Mouse (Mus musculus) stomach, postnatal 0 days (tissue): ENCODE data around the gene Elmod3. TPM values are rescaled to one million over a fixed set of nuclear protein-coding genes. Genes with fewer than 3 reads are reported as not detected.
A peak's percentile ranks its signal among the peaks of the same experiment; 100 is the strongest.

ENCODE experiments used
- ATAC-seq: fragments of 200-750 bp; cut with Nextera tagmentation; 2 replicates; pipeline ENCODE4 v1.8.0; 2017; ENCODE audit not compliant: low FRiP score, low TSS enrichment
- DNase-seq: peaks from one replicate; pipeline ENCODE4 v3.0.0-alpha.2; 2016; ENCODE audit warnings: low spot score
- H3K27ac ChIP-seq: fragments of 300-500 bp; sonication (generic); replicated peaks from 2 replicates; pipeline ENCODE4 v1.5.1; 2014; ENCODE audit warnings: mild to moderate bottlenecking, control low read depth
- H3K27me3 ChIP-seq: fragments of 300-500 bp; sonication (generic); 2 replicates; pipeline ENCODE4 v1.6.1; 2014; ENCODE audit warnings: low read length; ENCODE audit not compliant: control insufficient read depth, insufficient read depth
- H3K36me3 ChIP-seq: fragments of 300-500 bp; sonication (generic); 2 replicates; pipeline ENCODE4 v1.6.1; 2014; ENCODE audit warnings: low read length, mixed read lengths; ENCODE audit not compliant: control insufficient read depth, insufficient read depth
- H3K4me1 ChIP-seq: fragments of 300-500 bp; sonication (generic); replicated peaks from 2 replicates; pipeline ENCODE4 v1.6.1; 2014; ENCODE audit warnings: antibody characterized with exemption; ENCODE audit not compliant: control insufficient read depth, insufficient read depth
- H3K4me2 ChIP-seq: fragments of 300-500 bp; sonication (generic); replicated peaks from 2 replicates; pipeline ENCODE4 v1.6.1; 2014; ENCODE audit warnings: low read depth, mild to moderate bottlenecking, control low read depth, moderate library complexity
- H3K4me3 ChIP-seq: fragments of 300-500 bp; sonication (generic); 2 replicates; pipeline ENCODE4 v1.5.1; 2014; ENCODE audit warnings: low read depth, low read length, control low read depth
- H3K9ac ChIP-seq: fragments of 300-500 bp; sonication (generic); 2 replicates; pipeline ENCODE4 v1.6.1; 2014; ENCODE audit warnings: mild to moderate bottlenecking, low read length, control low read depth, mixed read lengths
- H3K9me3 ChIP-seq: fragments of 300-500 bp; sonication (generic); 2 replicates; pipeline ENCODE4 v1.6.1; 2016; ENCODE audit warnings: low read length; ENCODE audit not compliant: control insufficient read depth
- CTCF ChIP-seq: IDR thresholded peaks from 2 replicates; pipeline ENCODE4 v1.5.1; 2016; ENCODE audit warnings: antibody characterized with exemption, low read depth, mild to moderate bottlenecking, moderate library complexity
- EP300 ChIP-seq: optimal IDR thresholded peaks from 2 replicates; pipeline ENCODE3; 2016; ENCODE audit warnings: antibody characterized with exemption
- WGBS: fragments of 180-500 bp; shearing (Covaris S2); extraction: QIAGEN DNeasy Blood & Tissue Kit; methylation state at CpG from one replicate; pipeline ENCODE4 v1.1.7; 2014; 5-methylcytosine and 5-hydroxymethylcytosine counted together
- polyA plus RNA-seq: library from polyadenylated mRNA; unstranded; fragments of >200 nt; fragmentation: Nextera tagmentation; extraction: Ambion mirVana; gene quantifications from 2 replicates; pipeline ENCODE4 v1.2.1, GENCODE M21; 2015

The Elmod3 gene
- polyA plus RNA-seq, 1 experiment from 2014 or later: 13.3 TPM

DNA sequence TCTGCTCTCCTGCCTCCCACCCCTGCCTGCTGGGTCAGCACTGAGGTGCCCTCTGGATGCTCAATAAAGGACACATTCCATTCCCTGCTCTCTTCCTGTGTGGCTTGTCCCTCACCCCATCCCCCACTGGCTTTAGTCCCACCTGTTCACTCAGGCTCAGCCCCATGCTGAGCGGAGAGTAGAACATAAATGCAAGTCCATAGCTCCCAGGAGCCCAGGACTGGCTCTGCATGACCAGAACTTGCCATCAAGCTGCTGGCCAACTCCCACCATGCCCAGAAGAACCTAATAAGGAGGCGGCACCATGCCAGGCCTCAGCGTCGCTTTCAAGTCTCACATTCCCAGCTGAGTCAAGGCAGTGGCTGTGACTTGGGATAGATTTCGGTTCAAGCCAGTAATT, 35.3 kb downstream of the Elmod3 start:
- H3K4me1 ChIP-seq: no peaks in the 10 kb centered on the region
- no peaks in the 10 kb centered on the region for H3K9me3 ChIP-seq
- H3K36me3 ChIP-seq: peaks cover 3% of the 10 kb centered on the region; the same call in 1 of the 2 replicates
- TF ChIP-seq EP300 (no peak), CTCF (no peak)
- H3K9ac ChIP-seq: no peak overlapping the region
- H3K4me2 ChIP-seq: no peak overlapping the region
- H3K27ac ChIP-seq: no peak overlapping the region
- ATAC-seq (no peak), DNase-seq (no peak)
- 75% methylated on average over 5 of the region's 5 CpGs for WGBS
- H3K4me3 ChIP-seq: no peak overlapping the region
- H3K27me3 ChIP-seq: no peaks in the 10 kb centered on the region

DNA sequence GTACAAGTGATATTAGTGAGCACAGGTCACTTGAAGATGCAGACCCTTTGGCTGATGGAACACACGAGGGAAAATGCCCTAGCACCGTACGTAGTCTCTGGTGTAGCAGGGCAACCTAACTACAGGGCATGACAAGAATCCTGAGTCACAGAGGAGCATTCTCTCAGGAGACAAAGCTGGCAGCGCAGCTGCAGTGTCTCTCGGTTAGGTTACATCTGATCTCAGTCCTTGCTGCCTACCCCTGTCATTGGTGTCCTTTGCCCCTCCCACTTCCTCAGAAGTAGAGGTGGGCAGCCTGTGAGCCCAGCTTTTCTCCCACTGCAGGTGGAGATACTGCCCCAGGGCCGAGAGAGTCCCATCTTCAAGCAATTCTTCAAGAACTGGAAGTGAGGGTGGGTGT, 35.7 kb downstream of the Elmod3 start:
- Histone ChIP-seq H3K9ac (no peak overlapping the region), H3K36me3 (peaks cover 2% of the 10 kb centered on the region; the same call in 1 of the 2 replicates), H3K27me3 (no peaks in the 10 kb centered on the region), H3K4me2 (no peak overlapping the region), H3K27ac (no peak overlapping the region), H3K9me3 (no peaks in the 10 kb centered on the region), H3K4me1 (no peaks in the 10 kb centered on the region), H3K4me3 (no peak overlapping the region)
- no peak for TF ChIP-seq CTCF
- TF ChIP-seq EP300: no peak
- DNase-seq (no peak), ATAC-seq (no peak)
- 49% methylated on average over 6 of the region's 6 CpGs for WGBS

DNA sequence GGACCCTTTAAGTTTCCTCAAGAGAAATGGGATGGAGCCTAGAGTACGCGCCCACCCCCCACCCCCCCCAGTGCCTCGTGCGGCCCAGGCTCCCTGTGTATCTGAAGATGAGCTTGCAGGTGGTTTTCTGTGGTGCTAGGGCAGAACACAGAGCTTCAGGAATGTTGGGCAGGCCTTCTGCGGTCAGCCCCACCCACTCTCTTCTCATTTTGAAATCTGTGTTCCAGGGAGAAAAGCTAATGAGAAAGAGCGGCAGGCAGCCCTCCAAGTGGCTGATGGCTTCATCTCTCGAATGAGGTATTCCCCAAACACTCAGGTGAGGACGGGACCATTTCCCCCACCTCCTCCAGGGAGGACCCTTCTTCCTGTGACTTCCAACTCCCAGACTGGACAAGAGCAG, 37.4 kb downstream of the Elmod3 start:
- peaks cover 2% of the 10 kb centered on the region; the same call in 1 of the 2 replicates for H3K36me3 ChIP-seq
- no peak overlapping the region for H3K27ac ChIP-seq
- no peaks in the 10 kb centered on the region for H3K27me3 ChIP-seq
- TF ChIP-seq EP300: no peak
- no peak for TF ChIP-seq CTCF
- H3K9me3 ChIP-seq: no peaks in the 10 kb centered on the region
- no peak overlapping the region for H3K4me3 ChIP-seq
- H3K4me2 ChIP-seq: no peak overlapping the region
- H3K4me1 ChIP-seq: no peaks in the 10 kb centered on the region
- ATAC-seq: no peak
- DNase-seq: no peak
- WGBS: 58% methylated on average over 8 of the region's 8 CpGs
- H3K9ac ChIP-seq: no peak overlapping the region

DNA sequence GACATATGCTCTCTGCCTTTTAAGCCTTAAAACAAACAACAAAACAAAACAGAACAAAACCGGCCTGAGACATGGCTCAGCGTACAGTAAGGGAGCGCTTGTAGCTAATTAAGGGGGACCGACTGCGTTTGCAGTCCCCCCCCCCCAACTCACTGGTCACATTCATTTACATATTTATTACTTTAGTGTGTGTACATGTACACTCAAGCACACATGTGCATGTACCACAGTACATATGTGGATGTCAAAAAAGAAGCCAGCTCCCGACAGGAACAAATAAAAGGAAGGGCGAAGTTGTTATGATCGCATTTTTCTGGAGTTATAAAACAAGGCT, 45.2 kb downstream of the Elmod3 start:
- Histone ChIP-seq H3K4me1 (0 out of 2 replicates have a peak, but pooled peaks cover 8% of the 10 kb centered on the region), H3K9ac (peak overlapping the region; percentile 52; the same call in 1 of the 2 replicates), H3K27me3 (no peaks in the 10 kb centered on the region), H3K4me3 (peak overlapping the region; percentile 36), H3K4me2 (peak overlapping the region; percentile 61), H3K9me3 (no peaks in the 10 kb centered on the region), H3K27ac (peak overlapping the region; percentile 88), H3K36me3 (no peaks in the 10 kb centered on the region)
- 11% methylated on average over 8 of the region's 8 CpGs for WGBS
- TF ChIP-seq CTCF: no peak
- TF ChIP-seq EP300: no peak
- ATAC-seq: no peak
- no peak for DNase-seq

DNA sequence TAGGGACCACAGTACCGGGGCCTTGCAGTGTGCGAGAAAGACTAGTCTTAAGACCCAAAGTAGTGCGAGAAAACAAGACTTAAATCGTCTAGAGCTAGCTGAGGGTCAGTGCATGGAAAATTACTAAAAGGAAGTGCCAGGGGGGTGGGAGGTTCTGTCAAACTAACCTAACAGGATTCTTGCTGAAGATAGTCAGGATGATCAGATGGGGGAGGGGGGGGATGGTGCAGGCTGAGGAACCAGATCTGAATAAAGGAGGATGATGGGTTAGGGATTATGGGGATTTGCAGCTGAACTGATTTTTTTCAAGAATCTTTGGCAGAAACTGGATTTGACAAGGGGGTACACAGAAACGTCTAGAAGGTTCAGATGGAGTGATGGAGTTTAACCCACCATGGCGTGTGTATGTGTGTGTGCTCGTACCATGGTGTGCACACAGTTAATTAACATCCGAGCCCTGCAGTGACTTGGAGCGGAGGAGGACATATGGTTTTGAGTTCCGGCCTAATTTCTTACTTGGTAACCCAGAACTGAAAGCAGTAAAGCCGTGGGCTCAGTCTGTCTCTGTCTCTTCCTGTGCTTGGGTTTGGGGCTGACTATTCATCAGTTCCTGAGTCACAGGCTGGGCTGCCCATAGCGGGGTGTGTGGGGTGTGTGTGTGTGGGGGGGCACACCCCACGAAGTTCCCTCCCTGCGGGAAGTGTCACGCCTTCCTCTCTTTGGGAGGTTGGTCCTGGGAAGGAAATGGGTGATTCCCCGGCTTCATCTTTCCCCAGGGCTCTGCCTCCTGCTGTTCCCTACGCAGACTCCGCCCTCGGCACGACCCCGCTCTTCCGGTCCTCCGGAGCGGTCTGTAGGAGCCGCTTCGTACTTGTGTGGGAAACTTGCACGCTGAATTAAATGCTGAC, 45.8 kb downstream of the Elmod3 start:
- WGBS: 10% methylated on average over 27 of the region's 27 CpGs

DNA sequence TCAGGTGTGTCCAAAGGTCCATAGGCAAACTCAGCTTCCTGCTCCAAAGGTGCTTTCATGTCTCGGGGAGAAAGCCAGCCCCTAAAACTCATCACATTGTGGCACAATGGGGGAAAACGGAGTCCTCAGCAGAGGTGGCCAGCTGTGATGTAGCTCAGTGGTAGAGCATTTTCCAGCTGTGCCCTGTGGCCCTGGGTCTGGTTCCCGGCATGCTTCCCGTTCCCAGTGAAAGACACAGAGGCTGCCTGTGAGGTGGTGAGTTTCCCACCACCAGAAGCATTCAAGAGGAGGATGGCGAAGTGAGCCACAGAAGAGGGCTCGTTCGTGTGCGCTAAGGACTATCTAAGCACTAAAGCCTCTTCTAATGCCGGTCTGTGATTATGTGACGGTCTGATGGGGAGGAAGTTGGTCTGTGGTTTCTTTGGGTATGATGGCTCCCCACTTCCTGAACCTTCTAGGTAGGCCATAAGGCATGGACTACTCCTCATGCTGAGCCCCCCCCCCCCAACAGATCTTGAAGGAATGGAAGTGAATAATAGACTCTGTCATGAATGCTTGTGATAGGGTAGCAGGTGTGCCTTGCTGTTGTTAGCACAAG, 47.6 kb downstream of the Elmod3 start:
- Histone ChIP-seq H3K9me3 (no peaks in the 10 kb centered on the region), H3K4me3 (no peak overlapping the region), H3K27ac (no peak overlapping the region; the same call in 1 of the 2 replicates), H3K9ac (no peak overlapping the region), H3K4me2 (no peak overlapping the region), H3K27me3 (no peaks in the 10 kb centered on the region), H3K36me3 (no peaks in the 10 kb centered on the region), H3K4me1 (0 out of 2 replicates have a peak, but pooled peaks cover 8% of the 10 kb centered on the region)
- ATAC-seq (no peak), DNase-seq (no peak)
- no peak for TF ChIP-seq CTCF
- 86% methylated on average over 10 of the region's 10 CpGs for WGBS

More for the DNA sequence above, 45.8 kb downstream of the Elmod3 start:
- 0 out of 2 replicates have a peak, but pooled peaks cover 8% of the 10 kb centered on the region for H3K4me1 ChIP-seq
- peak; percentile 48 for TF ChIP-seq CTCF
- TF ChIP-seq EP300: no peak
- no peaks in the 10 kb centered on the region for H3K27me3 ChIP-seq
- peak overlapping the region; percentile 88 for H3K27ac ChIP-seq
- H3K4me2 ChIP-seq: peak overlapping the region; percentile 61
- peak overlapping the region; percentile 36 for H3K4me3 ChIP-seq
- ATAC-seq (peak; percentile 87), DNase-seq (peak; percentile 76)
- peak overlapping the region; percentile 52; the same call in 1 of the 2 replicates for H3K9ac ChIP-seq
- H3K36me3 ChIP-seq: no peaks in the 10 kb centered on the region
- no peaks in the 10 kb centered on the region for H3K9me3 ChIP-seq
